ENCODE assay signal across 14 mouse cellular contexts in the genomic region with DNA sequence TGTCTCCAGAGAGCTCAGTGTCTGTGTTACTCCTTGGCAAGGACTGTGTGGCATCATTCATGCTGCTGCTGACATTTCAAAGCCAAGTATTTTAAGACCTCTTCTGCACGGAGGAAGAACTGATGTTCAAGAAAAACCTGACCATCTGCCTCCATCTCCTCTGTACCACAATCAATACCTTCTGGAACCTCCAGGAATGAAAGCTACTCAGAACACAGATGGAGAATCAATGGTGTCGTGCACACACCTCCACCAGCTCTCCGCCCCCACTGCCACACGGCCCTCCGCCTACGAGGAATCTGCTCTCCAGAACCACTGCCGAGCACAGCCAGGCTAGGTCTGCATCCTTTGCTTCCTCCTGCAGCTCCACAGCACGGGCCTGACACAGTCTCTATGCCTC.
DNase-seq lines count a peak whose midpoint lies in the region; ATAC-seq lines count a peak whose summit lies in the region.
"Had no signal": no experiment of that assay in that cellular context is flagged by ENCODE, and none has a peak within 500 bp of the region (broad histone marks: within the 10 kb centered on the region; RNA-seq: fewer than 3 reads in every experiment).

No protein-coding gene starts in this region.

- peaks cover 6% of the 10 kb centered on the region for H3K4me1 ChIP-seq in midbrain, embryonic 13.5 days (replicated peaks)
- H3K4me1 ChIP-seq in forebrain, embryonic 14.5 days (ENCODE audit: control insufficient read depth, insufficient read depth, low read length): no peaks in the 10 kb centered on the region

- ATAC-seq in megakaryocyte progenitor cell, adult 5-6 weeks (replicated peaks; ENCODE audit: poor library complexity): no peak
- ATAC-seq in midbrain, embryonic 13.5 days: no peak
- ATAC-seq in forebrain, embryonic 14.5 days: no peak
- ATAC-seq: forebrain, embryonic 16.5 days had no signal

- peak; percentile 39 for DNase-seq in cerebellum, adult 11-12 months
- no peak for DNase-seq in cerebellum, adult 8-10 months
- peak; percentile 76 to 87 for DNase-seq in frontal cortex, postnatal 36 days (ENCODE audit: low spot score in 2 of 2)
- DNase-seq in left cerebral cortex, adult 18-20 months (ENCODE audit: low spot score in 2 of 2): peak; percentile 78 to 86
- DNase-seq in right cerebral cortex, postnatal 36 days (ENCODE audit: low spot score in 2 of 2): peak; percentile 81
- no peak for DNase-seq in forebrain, embryonic 14.5 days (ENCODE audit: low spot score)
- DNase-seq: adrenal gland, postnatal 10 days; heart, adult 18-20 months; heart, postnatal 10 days; lung, embryonic 14.5 days had no signal

- H3K9ac ChIP-seq in midbrain, embryonic 13.5 days (replicated peaks): no peak overlapping the region
- H3K9ac ChIP-seq in forebrain, embryonic 14.5 days (ENCODE audit: low read length): no peak overlapping the region
- H3K9ac ChIP-seq: lung, embryonic 14.5 days had no signal

- no peaks in the 10 kb centered on the region for H3K9me3 ChIP-seq in midbrain, embryonic 13.5 days
- no peaks in the 10 kb centered on the region for H3K9me3 ChIP-seq in forebrain, embryonic 14.5 days (replicated peaks; ENCODE audit: control insufficient read depth, low read length)

- no peaks in the 10 kb centered on the region for H3K36me3 ChIP-seq in midbrain, embryonic 13.5 days
- H3K36me3 ChIP-seq in forebrain, embryonic 14.5 days (ENCODE audit: control insufficient read depth, insufficient read depth, low read length): no peaks in the 10 kb centered on the region

- H3K27ac ChIP-seq in midbrain, embryonic 13.5 days: no peak overlapping the region
- no peak overlapping the region for H3K27ac ChIP-seq in forebrain, embryonic 14.5 days (ENCODE audit: low read depth, low read length)

- H3K4me3 ChIP-seq in midbrain, embryonic 13.5 days (replicated peaks): no peak overlapping the region
- no peak overlapping the region for H3K4me3 ChIP-seq in forebrain, embryonic 14.5 days (ENCODE audit: low read depth, low read length)
- H3K4me3 ChIP-seq: myocyte had no signal

- WGBS in midbrain, embryonic 13.5 days: 81% methylated on average over 8 of the region's 8 CpGs
- WGBS in forebrain, embryonic 14.5 days: 82% methylated on average over 8 of the region's 8 CpGs

- H3K4me2 ChIP-seq in midbrain, embryonic 13.5 days (replicated peaks): no peak overlapping the region
- no peak overlapping the region for H3K4me2 ChIP-seq in forebrain, embryonic 14.5 days (ENCODE audit: low read length)
- H3K4me2 ChIP-seq: lung, embryonic 14.5 days had no signal

- H3K27me3 ChIP-seq in midbrain, embryonic 13.5 days: no peaks in the 10 kb centered on the region
- H3K27me3 ChIP-seq in forebrain, embryonic 14.5 days (replicated peaks; ENCODE audit: control insufficient read depth, insufficient read depth, low read length): no peaks in the 10 kb centered on the region

Comparison
In these comparisons a context has a peak if more than half of its experiments do, and no peak if none do; other contexts are left out.
1. DNase-seq: peak in cerebellum, adult 11-12 months (single experiment), frontal cortex, postnatal 36 days (2 of 2), left cerebral cortex, adult 18-20 months (2 of 2) and right cerebral cortex, postnatal 36 days (2 of 2); none in cerebellum, adult 8-10 months (single experiment) and forebrain, embryonic 14.5 days (single experiment).